Mouse (Mus musculus) olfactory bulb, adult 2 months (tissue): ENCODE results near the gene Sorcs3. TPM values are rescaled to one million over a fixed set of nuclear protein-coding genes. Genes with fewer than 3 reads are reported as not detected.

Source experiments
- H3K27ac ChIP-seq: fragments of 200-500 bp; 2 replicates; pipeline ENCODE4 v1.5.1; 2012; ENCODE audit warnings: low read depth, low read length; ENCODE audit not compliant: insufficient read depth
- H3K4me1 ChIP-seq: fragments of 200-500 bp; 2 replicates; pipeline ENCODE4 v1.6.1; 2012; ENCODE audit warnings: low read length; ENCODE audit not compliant: control insufficient read depth, insufficient read depth
- H3K4me3 ChIP-seq: fragments of 200-500 bp; 2 replicates; pipeline ENCODE4 v1.5.1; 2012; ENCODE audit warnings: mild to moderate bottlenecking, low read depth, low read length, moderate library complexity; ENCODE audit not compliant: insufficient read depth
- CTCF ChIP-seq: fragments of 200-500 bp; IDR thresholded peaks from 2 replicates; pipeline ENCODE4 v1.5.1; 2012; ENCODE audit warnings: low read depth, mild to moderate bottlenecking, low read length, moderate library complexity; ENCODE audit not compliant: insufficient read depth
- POLR2A ChIP-seq: fragments of 200-500 bp; IDR thresholded peaks from 2 replicates; pipeline ENCODE4 v1.6.1; 2012; ENCODE audit warnings: mild to moderate bottlenecking, low read depth, low read length, moderate library complexity; ENCODE audit not compliant: insufficient read depth
- WGBS: fragments of 180-500 bp; shearing (Covaris S2); methylation state at CpG from one replicate; pipeline ENCODE4 v1.1.7; 2018; 5-methylcytosine and 5-hydroxymethylcytosine counted together
- polyA plus RNA-seq: library from polyadenylated mRNA; stranded (reverse); fragments of >200 nt; gene quantifications from 2 replicates; pipeline ENCODE4 v1.2.4, GENCODE M21; 2012; ENCODE audit warnings: low replicate concordance; ENCODE audit not compliant: missing spikeins, insufficient read depth, insufficient read length

The Sorcs3 gene
- polyA plus RNA-seq, 1 experiment, result not detected

DNA sequence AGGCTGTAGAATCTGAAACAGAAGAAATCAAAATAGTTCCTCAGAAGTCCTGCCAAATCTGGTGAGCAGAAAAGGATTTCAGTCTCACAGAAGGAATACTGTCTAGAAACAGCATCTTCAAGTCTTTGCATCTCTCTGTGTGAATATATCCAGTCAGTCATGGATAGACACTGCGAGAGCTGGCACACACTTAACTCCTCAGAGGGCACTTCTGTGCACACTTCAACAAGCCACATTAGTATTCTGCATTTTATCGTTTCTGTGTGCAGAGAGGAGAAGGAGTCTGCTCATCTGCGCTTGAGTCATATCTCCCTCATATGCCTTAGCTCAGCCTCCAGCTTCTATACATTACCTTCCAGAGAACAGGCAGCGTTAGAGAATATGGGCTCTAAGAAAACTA lies 581.4 kb downstream of the Sorcs3 start:
- H3K4me1 ChIP-seq, result no peaks in the 10 kb centered on the region
- TF ChIP-seq POLR2A (no peak), CTCF (no peak)
- no peak overlapping the region for H3K4me3 ChIP-seq
- H3K27ac ChIP-seq, result no peak overlapping the region
- 87% methylated on average over 4 of the region's 4 CpGs for WGBS

DNA sequence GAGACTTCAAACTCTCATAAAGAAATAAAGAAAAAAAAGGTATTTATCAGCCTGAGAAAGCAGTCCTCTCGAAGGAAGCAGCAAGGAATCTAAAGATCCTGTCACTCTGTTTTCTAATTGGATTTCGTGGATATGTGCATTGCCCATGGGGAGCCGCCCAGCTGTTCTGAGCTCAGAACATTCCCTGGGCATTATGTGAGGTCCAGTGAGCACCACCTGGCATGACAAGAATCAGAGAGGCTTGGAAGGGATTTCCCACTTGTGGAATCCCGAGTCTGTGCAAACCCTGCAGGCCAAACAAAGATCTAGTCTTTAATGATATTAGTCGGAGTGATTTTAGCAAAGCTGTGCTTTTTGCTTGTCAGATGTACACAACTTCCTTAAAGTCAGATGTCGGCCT lies 598.7 kb downstream of the Sorcs3 start:
- no peak overlapping the region for H3K4me3 ChIP-seq
- TF ChIP-seq CTCF, result no peak
- TF ChIP-seq POLR2A, result no peak
- no peak overlapping the region for H3K27ac ChIP-seq
- WGBS, result 60% methylated on average over 6 of the region's 6 CpGs
- no peaks in the 10 kb centered on the region for H3K4me1 ChIP-seq

DNA sequence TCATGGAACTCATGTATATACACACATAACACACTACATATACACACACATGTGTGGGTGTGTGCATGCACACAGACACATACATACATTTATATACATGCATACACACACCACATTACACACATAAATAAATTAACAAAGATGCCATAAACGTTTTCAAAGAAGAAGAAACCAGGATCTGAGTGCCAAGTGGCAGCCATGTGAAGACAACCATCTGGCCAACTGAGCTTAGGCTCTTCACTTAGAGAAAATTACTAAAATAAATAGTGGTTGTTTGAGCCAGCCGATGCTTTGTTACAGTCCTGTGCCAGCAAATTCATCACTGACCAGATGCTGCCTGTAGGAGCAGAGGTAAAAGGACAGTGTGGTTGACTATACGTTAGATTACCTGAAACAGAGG lies 605.7 kb downstream of the Sorcs3 start:
- Histone ChIP-seq H3K4me1 (no peaks in the 10 kb centered on the region), H3K27ac (no peak overlapping the region), H3K4me3 (no peak overlapping the region)
- 58% methylated on average over 3 of the region's 3 CpGs for WGBS
- TF ChIP-seq POLR2A (no peak), CTCF (no peak)

DNA sequence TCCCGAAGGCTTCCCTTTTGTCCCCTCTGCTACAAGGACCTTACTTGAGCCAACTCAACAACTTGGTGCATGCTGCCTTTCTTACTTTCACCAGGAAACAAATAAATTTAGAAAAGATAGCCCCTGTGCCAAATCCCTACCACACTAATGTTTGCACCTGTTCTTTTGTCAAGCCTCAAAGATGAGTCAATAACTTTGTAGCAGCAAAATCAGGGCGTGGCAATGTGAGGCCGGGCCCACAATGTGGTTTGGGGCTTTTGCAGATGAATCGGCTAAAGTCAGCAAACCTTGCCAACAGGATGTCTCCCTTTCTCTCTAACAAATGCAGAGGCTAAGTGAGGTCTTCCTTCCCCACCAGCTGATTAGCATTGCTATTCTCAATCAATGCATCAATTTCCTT lies 608.0 kb downstream of the Sorcs3 start:
- 92% methylated on average over 4 of the region's 4 CpGs for whole genome bisulfite sequencing
- TF ChIP-seq CTCF (no peak), POLR2A (no peak)
- Histone ChIP-seq H3K4me3 (no peak overlapping the region), H3K27ac (no peak overlapping the region), H3K4me1 (no peaks in the 10 kb centered on the region)

DNA sequence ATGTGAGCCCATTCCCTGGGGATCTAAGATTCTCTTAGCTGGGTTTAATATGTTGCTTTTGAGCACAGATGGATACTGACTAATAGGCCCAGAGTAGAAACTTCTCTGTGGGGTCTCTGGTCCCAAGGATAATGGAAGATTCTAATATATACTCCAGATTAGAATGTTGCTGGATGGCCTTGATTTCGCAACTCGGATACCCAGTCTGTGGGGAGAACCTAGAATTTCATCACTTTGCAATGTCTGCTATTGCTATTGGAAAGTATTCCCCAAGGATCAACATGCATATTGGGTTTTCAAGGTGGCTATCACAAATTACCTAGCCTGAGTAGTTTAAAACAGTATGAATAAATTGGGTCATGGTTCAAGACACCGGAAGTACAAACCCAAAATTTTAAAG lies 609.2 kb downstream of the Sorcs3 start:
- Histone ChIP-seq H3K4me1 (no peaks in the 10 kb centered on the region), H3K4me3 (no peak overlapping the region), H3K27ac (no peak overlapping the region)
- 99% methylated on average over 3 of the region's 3 CpGs for WGBS
- TF ChIP-seq CTCF, result no peak
- TF ChIP-seq POLR2A, result no peak

DNA sequence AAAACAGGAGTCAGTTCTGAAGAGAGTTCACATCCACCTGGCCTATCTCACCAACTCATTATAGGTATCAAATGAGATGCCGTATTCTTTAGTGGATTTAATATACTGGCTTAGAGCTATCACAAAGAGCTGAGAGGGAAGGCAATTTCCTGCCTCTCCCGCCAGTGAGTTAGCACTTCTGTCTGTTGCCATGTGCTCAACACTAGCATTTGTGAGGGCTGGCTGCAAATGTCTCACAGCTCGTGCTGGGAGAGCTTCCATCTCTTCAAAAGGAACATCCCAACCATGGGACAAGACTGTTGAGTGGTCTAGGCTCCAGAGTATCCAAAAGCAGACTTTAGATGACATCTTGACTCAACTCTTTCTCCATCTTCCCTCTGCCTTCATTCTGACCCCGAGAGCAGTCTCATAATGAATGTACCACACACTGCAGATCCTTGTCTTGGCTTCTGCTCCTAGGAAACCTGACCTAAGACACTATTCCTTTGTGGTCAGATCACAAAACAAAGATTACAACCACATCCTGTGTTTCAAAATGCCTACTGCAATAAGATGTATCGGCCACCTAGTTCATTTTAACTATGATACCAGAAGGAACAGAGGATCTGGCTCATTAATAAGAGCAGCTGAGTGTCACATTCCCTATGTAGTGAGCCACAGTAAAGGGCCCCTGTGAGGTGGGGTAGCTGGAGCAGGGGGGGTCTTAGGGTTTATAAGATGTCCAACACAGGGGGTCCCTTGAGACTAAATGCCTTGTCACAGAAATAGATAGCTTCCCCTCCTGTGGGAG lies 614.9 kb downstream of the Sorcs3 start:
- WGBS, result 47% methylated on average over 5 of the region's 5 CpGs
- no peak overlapping the region for H3K27ac ChIP-seq
- H3K4me3 ChIP-seq, result no peak overlapping the region

DNA sequence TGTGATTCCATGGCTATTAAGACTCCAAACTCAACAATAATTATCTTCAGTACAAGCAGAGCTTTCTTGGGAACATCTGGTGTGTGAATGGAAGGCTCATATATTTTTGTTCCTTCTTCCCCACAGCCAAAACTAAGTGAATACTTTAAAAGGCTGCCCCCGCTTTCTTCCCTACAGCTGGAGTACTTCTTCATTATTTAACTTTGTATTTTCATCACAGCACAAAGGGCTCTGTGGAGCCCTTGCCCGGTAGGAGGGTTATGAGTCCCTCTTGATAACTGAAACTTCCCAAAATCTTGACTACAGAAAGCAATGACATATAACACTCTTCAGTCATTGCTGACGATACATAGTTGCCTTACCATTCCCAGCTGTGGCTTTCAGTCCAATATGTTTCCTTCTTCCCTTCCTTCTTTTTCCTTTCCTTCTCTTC lies 615.5 kb downstream of the Sorcs3 start:
- WGBS, result 44% methylated on average over 3 of the region's 3 CpGs
- Histone ChIP-seq H3K27ac (no peak overlapping the region), H3K4me1 (no peaks in the 10 kb centered on the region), H3K4me3 (no peak overlapping the region)
- no peak for TF ChIP-seq POLR2A
- no peak for TF ChIP-seq CTCF

More for the DNA sequence above, 614.9 kb downstream of the Sorcs3 start:
- TF ChIP-seq POLR2A (no peak), CTCF (no peak)
- H3K4me1 ChIP-seq, result no peaks in the 10 kb centered on the region

DNA sequence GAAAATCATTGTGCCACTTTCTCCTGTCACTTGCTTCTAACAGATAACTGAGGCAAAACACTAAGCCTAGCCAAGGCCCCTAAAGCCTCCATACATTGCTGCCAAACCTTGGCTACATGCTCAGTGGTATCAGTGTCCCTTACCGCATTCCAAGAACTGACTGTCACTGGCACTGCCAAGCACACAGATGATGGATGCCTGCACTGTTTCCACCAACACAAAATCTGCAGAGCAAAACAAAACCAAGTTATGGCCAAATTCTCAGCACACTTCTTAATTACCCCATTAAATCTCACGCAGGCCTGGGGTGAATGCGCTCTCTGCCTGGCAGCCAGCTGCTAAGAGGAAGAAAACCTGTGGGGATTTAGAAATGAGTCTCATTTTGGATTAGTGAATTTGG lies 628.5 kb downstream of the Sorcs3 start:
- H3K4me3 ChIP-seq, result no peak overlapping the region
- TF ChIP-seq CTCF (no peak), POLR2A (no peak)
- H3K4me1 ChIP-seq, result no peaks in the 10 kb centered on the region
- 79% methylated on average over 3 of the region's 3 CpGs for WGBS
- no peak overlapping the region for H3K27ac ChIP-seq

DNA sequence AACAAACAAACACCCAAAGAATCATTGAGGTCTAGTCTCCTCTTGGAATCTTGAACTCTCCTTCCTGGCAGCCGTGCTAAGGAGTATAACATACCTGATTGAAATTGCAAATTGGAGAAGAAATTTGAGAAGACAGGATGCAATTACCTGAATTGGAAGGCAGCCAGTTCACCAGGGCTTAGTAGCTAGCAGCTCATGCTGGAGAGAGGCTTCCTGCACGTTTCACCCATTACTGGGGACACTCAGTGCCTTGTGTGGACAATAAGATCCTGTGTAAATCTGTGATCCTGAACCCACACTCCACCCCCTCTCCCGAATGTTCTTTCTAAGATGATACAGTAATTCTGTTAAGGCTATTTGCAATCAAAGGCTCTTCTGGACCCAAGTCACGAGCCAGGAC lies 633.6 kb downstream of the Sorcs3 start:
- Histone ChIP-seq H3K4me3 (no peak overlapping the region), H3K4me1 (no peaks in the 10 kb centered on the region), H3K27ac (no peak overlapping the region)
- no peak for TF ChIP-seq CTCF
- no peak for TF ChIP-seq POLR2A
- 77% methylated on average over 4 of the region's 4 CpGs for WGBS

DNA sequence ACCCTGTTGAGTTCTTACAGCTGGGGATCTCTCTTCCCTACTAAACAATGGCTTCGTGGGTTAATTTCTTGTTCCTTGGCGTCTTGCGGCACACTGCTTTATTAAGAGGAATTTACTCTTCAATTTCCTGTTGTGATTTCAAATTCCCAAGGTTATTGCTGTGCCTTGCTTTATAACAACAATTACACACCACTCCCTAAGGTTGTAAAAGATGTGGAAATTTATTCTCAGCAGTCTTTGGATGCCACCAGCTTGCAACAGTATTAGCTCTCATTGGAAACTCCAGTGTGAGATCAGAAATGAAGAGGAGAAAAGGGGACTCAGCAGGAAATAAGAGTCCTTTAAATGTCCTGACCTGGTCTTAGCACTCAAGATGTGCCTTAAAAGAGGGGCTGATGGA lies 641.9 kb downstream of the Sorcs3 start:
- no peaks in the 10 kb centered on the region for H3K4me1 ChIP-seq
- 77% methylated on average over 3 of the region's 3 CpGs for WGBS
- H3K27ac ChIP-seq, result no peak overlapping the region

More for the DNA sequence above, 641.9 kb downstream of the Sorcs3 start:
- TF ChIP-seq CTCF (no peak), POLR2A (no peak)
- H3K4me3 ChIP-seq, result no peak overlapping the region
